ENCODE assay signal across 9 mouse cellular contexts in genomic region chr1:136047432-136047831, GRCm38 (mm10). TPM values are rescaled to one million over a fixed set of nuclear protein-coding genes. Genes with fewer than 3 reads are reported as not detected.
DNase-seq lines count a peak whose midpoint lies in the region; TF ChIP-seq lines count a peak whose summit lies in the region.
"Had no signal": no experiment of that assay in that cellular context is flagged by ENCODE, and none has a peak within 500 bp of the region (broad histone marks: within the 10 kb centered on the region; RNA-seq: fewer than 3 reads in every experiment).

No protein-coding gene starts in this region.

- H3K27ac ChIP-seq in layer of hippocampus, adult 2 months, result no peak overlapping the region
- H3K27ac ChIP-seq: lung, embryonic 15.5 days had no signal

- no peak overlapping the region for H3K4me3 ChIP-seq in layer of hippocampus, adult 2 months
- H3K4me3 ChIP-seq: lung, embryonic 15.5 days had no signal

- peak; percentile 15 to 77 for DNase-seq in adrenal gland, adult (ENCODE audit: inconsistent age in 2 of 2, low spot score in 1 of 2)
- DNase-seq in adrenal gland, adult 8-10 months, result no peak
- no peak for DNase-seq in layer of hippocampus, adult 2 months (ENCODE audit: low spot score in 2 of 2)
- DNase-seq in layer of hippocampus, adult 11-12 months (ENCODE audit: low spot score), result no peak
- peak; percentile 58 for DNase-seq in brain, adult 2 months (ENCODE audit: low read depth, low spot score)
- peak; percentile 10 for DNase-seq in lung, postnatal 36 days
- DNase-seq in urinary bladder, postnatal 14 days (ENCODE audit: low spot score), result no peak
- no peak for DNase-seq in kidney, postnatal 14 days

- TF ChIP-seq CTCF in layer of hippocampus, adult 2 months (conservative IDR thresholded peaks at IDR 0.05), result peak; percentile 82

RNA-seq across cellular contexts. Expression of gene Ascl5, which starts 3.2 kb away (rescaled TPM):
- not detected for total RNA-seq in adrenal gland, adult 8-10 months (2022)
- total RNA-seq in layer of hippocampus, adult 2 months (2021), result not detected

RNA-seq across cellular contexts. Expression of gene Cacna1s, which starts 5.1 kb away (rescaled TPM):
- total RNA-seq in adrenal gland, adult 8-10 months (2022), result 1 to 10 TPM in 1 of 4 experiments, under 1 TPM in 3; 0.40 to 1.0 (median 0.75) TPM
- total RNA-seq in layer of hippocampus, adult 2 months (2021), result under 1 TPM; 0.49 to 0.77 TPM

RNA-seq across cellular contexts. Expression of gene Tmem9, which starts 39.5 kb away (rescaled TPM):
- total RNA-seq in adrenal gland, adult 8-10 months (2022), result 10 to 100 TPM; 37.4 to 55.6 (median 50.2) TPM
- total RNA-seq in layer of hippocampus, adult 2 months (2021), result 10 to 100 TPM; 69.5 to 85.7 TPM

RNA-seq across cellular contexts. Expression of gene Igfn1, which starts 41.3 kb away (rescaled TPM):
- total RNA-seq in adrenal gland, adult 8-10 months (2022), result under 1 TPM in 3 of 4 experiments, not detected in 1; 0.12 to 0.17 (median 0.15) TPM
- total RNA-seq in layer of hippocampus, adult 2 months (2021), result under 1 TPM; 0.15 to 0.36 TPM

Comparison
In these comparisons a context has a peak if more than half of its experiments do, and no peak if none do; other contexts are left out.
1. DNase-seq: peak in adrenal gland, adult (2 of 2), brain, adult 2 months (single experiment) and lung, postnatal 36 days (single experiment); none in adrenal gland, adult 8-10 months (single experiment), layer of hippocampus, adult 2 months (0 of 2), layer of hippocampus, adult 11-12 months (single experiment), urinary bladder, postnatal 14 days (single experiment) and kidney, postnatal 14 days (single experiment).